Mouse (Mus musculus) liver, embryonic 11.5 days (tissue): Measurements from ENCODE around the gene Usp25. TPM values are rescaled to one million over a fixed set of nuclear protein-coding genes. Genes with fewer than 3 reads are reported as not detected.

Source experiments
- ATAC-seq: fragments of 200-750 bp; cut with Nextera tagmentation; replicated peaks from 2 replicates; pipeline ENCODE4 v1.8.0; 2017; ENCODE audit warnings: moderate number of reproducible peaks, mild to moderate bottlenecking, moderate TSS enrichment, moderate library complexity; ENCODE audit not compliant: low FRiP score
- DNase-seq: peaks from one replicate; pipeline ENCODE4 v3.0.0-alpha.2; 2017; ENCODE audit warnings: low spot score
- H3K27ac ChIP-seq: fragments of 300-500 bp; sonication (generic); 2 replicates; pipeline ENCODE4 v1.5.1; 2014; ENCODE audit warnings: mild to moderate bottlenecking, low read depth, low read length, control low read depth
- H3K27me3 ChIP-seq: fragments of 300-500 bp; sonication (generic); replicated peaks from 2 replicates; pipeline ENCODE4 v1.6.1; 2014; ENCODE audit warnings: low read length, mixed read lengths; ENCODE audit not compliant: control insufficient read depth, insufficient read depth
- H3K36me3 ChIP-seq: fragments of 300-500 bp; sonication (generic); 2 replicates; pipeline ENCODE4 v1.6.1; 2014; ENCODE audit warnings: mild to moderate bottlenecking, low read length, moderate library complexity, mixed read lengths; ENCODE audit not compliant: control insufficient read depth, insufficient read depth
- H3K4me1 ChIP-seq: fragments of 300-500 bp; sonication (generic); replicated peaks from 2 replicates; pipeline ENCODE4 v1.6.1; 2014; ENCODE audit warnings: low read length, mixed read lengths; ENCODE audit not compliant: control insufficient read depth, insufficient read depth
- H3K4me2 ChIP-seq: fragments of 300-500 bp; sonication (generic); 2 replicates; pipeline ENCODE4 v1.6.1; 2014; ENCODE audit warnings: mild to moderate bottlenecking, control low read depth, moderate library complexity
- H3K4me3 ChIP-seq: fragments of 300-500 bp; sonication (generic); 2 replicates; pipeline ENCODE4 v1.5.1; 2014; ENCODE audit warnings: low read depth, low read length, control low read depth
- H3K9ac ChIP-seq: fragments of 300-500 bp; sonication (generic); 2 replicates; pipeline ENCODE4 v1.6.1; 2014; ENCODE audit warnings: low read depth, low read length, control low read depth
- H3K9me3 ChIP-seq: fragments of 300-500 bp; sonication (generic); 2 replicates; pipeline ENCODE4 v1.6.1; 2016; ENCODE audit warnings: low read length, inconsistent platforms, mixed read lengths; ENCODE audit not compliant: control insufficient read depth
- WGBS: fragments of 180-500 bp; shearing (Covaris S2); extraction: QIAGEN DNeasy Blood & Tissue Kit; methylation state at CpG from one replicate; pipeline ENCODE4 v1.1.7; 2014; 5-methylcytosine and 5-hydroxymethylcytosine counted together
- polyA plus RNA-seq: library from polyadenylated mRNA; unstranded; fragments of >200 nt; fragmentation: Nextera tagmentation; extraction: Ambion mirVana; gene quantifications from 2 replicates; pipeline ENCODE4 v1.2.1, GENCODE M21; 2014

The Usp25 gene
- polyA plus RNA-seq, 1 experiment from 2014 or later = 49.1 TPM

GRCm38 (mm10) chr16:77140651-77141050, 127.1 kb downstream of the Usp25 start:
- Histone ChIP-seq H3K36me3 (no peaks in the 10 kb centered on the region), H3K9me3 (no peaks in the 10 kb centered on the region), H3K4me3 (no peak overlapping the region), H3K27ac (no peak overlapping the region), H3K4me2 (no peak overlapping the region), H3K27me3 (no peaks in the 10 kb centered on the region), H3K4me1 (no peaks in the 10 kb centered on the region), H3K9ac (no peak overlapping the region)
- DNase-seq = no peak
- WGBS = 79% methylated on average over 7 of the region's 7 CpGs
- ATAC-seq = no peak

DNA sequence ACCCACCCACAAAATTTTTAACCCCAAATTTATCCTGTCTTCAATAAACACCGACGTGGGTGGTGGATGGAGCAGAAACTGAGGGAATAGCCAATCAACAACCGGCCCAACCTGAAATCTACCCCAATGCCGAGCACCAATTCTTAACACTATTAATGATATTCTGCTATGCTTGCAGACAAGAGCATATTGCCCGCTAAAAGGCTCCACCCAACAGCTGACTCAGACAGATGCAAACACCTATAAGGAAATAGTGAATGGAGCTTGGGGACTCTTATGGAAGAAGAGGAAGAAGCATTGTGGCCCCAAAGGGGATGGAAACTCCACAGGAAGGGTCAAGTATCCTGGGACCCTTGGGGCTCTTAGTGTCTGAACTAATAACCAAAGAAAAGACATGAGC, 133.3 kb downstream of the Usp25 start:
- ATAC-seq (no peak), DNase-seq (no peak)
- WGBS = 80% methylated on average over 5 of the region's 5 CpGs

GRCm38 (mm10) chr16:77150338-77150737, 136.8 kb downstream of the Usp25 start:
- no peak for ATAC-seq
- no peaks in the 10 kb centered on the region for H3K4me1 ChIP-seq
- no peaks in the 10 kb centered on the region for H3K9me3 ChIP-seq
- H3K4me2 ChIP-seq = no peak overlapping the region
- no peak for DNase-seq
- no peak overlapping the region for H3K9ac ChIP-seq
- no peaks in the 10 kb centered on the region for H3K36me3 ChIP-seq
- no peaks in the 10 kb centered on the region for H3K27me3 ChIP-seq
- H3K27ac ChIP-seq = no peak overlapping the region
- no peak overlapping the region for H3K4me3 ChIP-seq
- WGBS = 70% methylated on average over 8 of the region's 8 CpGs

More for the DNA sequence above, 133.3 kb downstream of the Usp25 start:
- Histone ChIP-seq H3K36me3 (no peaks in the 10 kb centered on the region), H3K27ac (no peak overlapping the region), H3K9me3 (no peaks in the 10 kb centered on the region), H3K9ac (no peak overlapping the region), H3K4me1 (no peaks in the 10 kb centered on the region), H3K4me3 (no peak overlapping the region), H3K27me3 (no peaks in the 10 kb centered on the region), H3K4me2 (no peak overlapping the region)

DNA sequence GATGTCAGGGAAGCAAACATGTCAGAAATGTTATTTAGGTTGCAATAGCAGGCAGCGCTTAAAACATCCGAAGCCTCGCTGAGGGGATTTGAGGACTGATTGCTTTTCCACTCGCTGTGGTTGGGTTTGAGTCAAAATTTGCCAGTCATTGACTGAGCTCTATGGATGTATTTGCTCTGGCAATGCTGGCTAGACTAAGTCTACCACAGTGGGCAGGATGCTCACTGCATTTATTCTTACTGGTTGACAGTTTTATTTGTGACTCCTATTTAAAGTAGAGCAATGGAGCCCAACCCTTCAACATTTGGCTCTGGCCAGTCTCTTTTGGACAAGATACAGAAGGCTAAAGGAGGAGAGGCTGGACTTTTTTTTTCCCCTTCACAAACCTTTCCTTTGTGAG, 137.4 kb downstream of the Usp25 start:
- no peak for DNase-seq
- Histone ChIP-seq H3K4me3 (no peak overlapping the region), H3K9me3 (no peaks in the 10 kb centered on the region), H3K4me2 (no peak overlapping the region), H3K4me1 (no peaks in the 10 kb centered on the region), H3K36me3 (no peaks in the 10 kb centered on the region), H3K9ac (no peak overlapping the region), H3K27ac (no peak overlapping the region), H3K27me3 (no peaks in the 10 kb centered on the region)
- 83% methylated on average over 4 of the region's 4 CpGs for WGBS
- no peak for ATAC-seq

DNA sequence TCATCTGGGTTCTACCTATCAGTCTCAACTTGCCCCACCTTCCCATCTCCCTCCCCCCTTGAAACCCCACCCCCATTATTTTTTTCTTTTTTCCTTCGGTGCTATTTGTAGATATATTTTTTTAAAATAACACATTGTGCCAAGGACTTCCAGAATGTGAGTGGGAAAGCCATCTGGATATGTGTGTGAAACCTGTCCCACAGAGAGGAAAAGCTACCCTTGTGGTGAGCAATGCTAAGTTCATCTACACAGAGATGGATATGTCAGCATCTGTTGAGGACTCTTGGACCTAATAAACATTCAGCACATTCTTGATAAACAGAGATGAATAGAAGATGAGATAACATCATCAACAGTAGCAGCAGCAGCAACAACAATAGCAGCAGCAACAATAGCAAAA, 138.8 kb downstream of the Usp25 start:
- H3K27ac ChIP-seq = no peak overlapping the region
- H3K4me3 ChIP-seq = no peak overlapping the region
- H3K9ac ChIP-seq = no peak overlapping the region
- no peaks in the 10 kb centered on the region for H3K27me3 ChIP-seq
- ATAC-seq (no peak), DNase-seq (no peak)
- no peaks in the 10 kb centered on the region for H3K9me3 ChIP-seq
- no peaks in the 10 kb centered on the region for H3K36me3 ChIP-seq
- 90% methylated on average over 1 of the region's 1 CpGs for WGBS
- H3K4me1 ChIP-seq = no peaks in the 10 kb centered on the region
- no peak overlapping the region for H3K4me2 ChIP-seq

DNA sequence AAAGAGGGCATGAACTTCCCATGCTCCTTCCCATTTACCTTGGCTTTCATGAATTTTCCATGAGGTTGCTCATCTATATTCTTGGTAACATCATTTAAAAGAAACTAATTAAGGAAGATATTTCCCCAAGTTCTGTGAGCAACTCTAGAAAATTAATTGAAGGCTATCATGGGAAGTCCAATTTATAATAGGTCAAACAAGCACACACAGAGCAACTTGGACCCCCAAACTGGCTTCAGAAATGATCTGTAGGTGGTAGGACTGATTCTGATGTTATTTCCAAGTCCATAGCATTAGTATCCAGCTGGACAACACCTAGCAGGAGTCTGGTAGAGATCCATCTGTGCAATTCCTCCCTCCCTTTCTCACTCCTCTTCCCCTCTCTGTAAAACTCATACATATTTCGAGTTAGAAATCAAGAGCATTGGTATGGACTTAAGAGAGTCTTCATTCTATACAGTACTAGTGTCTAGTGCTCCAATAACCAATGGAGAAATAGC, 139.8 kb downstream of the Usp25 start:
- no peak overlapping the region for H3K4me3 ChIP-seq
- ATAC-seq = no peak
- no peaks in the 10 kb centered on the region for H3K27me3 ChIP-seq
- WGBS = 45% methylated on average over 1 of the region's 1 CpGs
- H3K27ac ChIP-seq = no peak overlapping the region
- H3K4me1 ChIP-seq = no peaks in the 10 kb centered on the region
- no peak overlapping the region for H3K4me2 ChIP-seq
- no peak overlapping the region for H3K9ac ChIP-seq
- H3K9me3 ChIP-seq = no peaks in the 10 kb centered on the region
- no peaks in the 10 kb centered on the region for H3K36me3 ChIP-seq
- DNase-seq = no peak

GRCm38 (mm10) chr16:77153815-77154214, 140.3 kb downstream of the Usp25 start:
- Histone ChIP-seq H3K4me1 (no peaks in the 10 kb centered on the region), H3K27me3 (no peaks in the 10 kb centered on the region), H3K36me3 (no peaks in the 10 kb centered on the region), H3K4me2 (no peak overlapping the region), H3K9me3 (no peaks in the 10 kb centered on the region), H3K27ac (no peak overlapping the region), H3K9ac (no peak overlapping the region), H3K4me3 (no peak overlapping the region)
- ATAC-seq = no peak
- DNase-seq = no peak
- 85% methylated on average over 2 of the region's 2 CpGs for WGBS

DNA sequence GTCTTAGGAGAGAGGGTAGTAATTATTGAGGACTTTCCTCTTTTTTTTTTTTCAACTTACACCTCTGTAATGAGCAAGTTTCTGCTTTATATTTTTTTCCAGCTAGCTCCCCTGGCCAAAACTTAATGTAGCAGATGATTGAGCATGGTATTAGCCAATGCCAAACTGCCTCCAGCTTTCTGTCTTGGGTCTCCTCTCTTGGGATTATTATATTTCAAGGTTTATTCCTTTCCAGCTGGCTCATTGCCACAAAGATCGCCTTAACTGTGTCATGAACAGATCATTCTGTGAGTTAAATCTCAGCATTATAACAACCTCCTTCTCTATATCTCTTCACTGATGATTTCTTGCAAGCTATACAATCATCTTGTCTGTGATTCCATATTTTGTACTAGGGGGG, 141.3 kb downstream of the Usp25 start:
- Histone ChIP-seq H3K27me3 (no peaks in the 10 kb centered on the region), H3K9ac (no peak overlapping the region), H3K4me2 (no peak overlapping the region), H3K36me3 (no peaks in the 10 kb centered on the region), H3K9me3 (no peaks in the 10 kb centered on the region), H3K4me3 (no peak overlapping the region), H3K4me1 (no peaks in the 10 kb centered on the region), H3K27ac (no peak overlapping the region)
- 97% methylated on average over 1 of the region's 1 CpGs for WGBS
- DNase-seq (no peak), ATAC-seq (no peak)
